Mouse (Mus musculus): ENCODE data around the gene Lrrc41.

GRCm38 (mm10) chr4:116063855-116064254, 11.2 kb upstream of the Lrrc41 start:
- TF ChIP-seq CTCF (IDR thresholded peaks at IDR 0.05; ENCODE audit: control insufficient read depth, insufficient read depth, low read length) (no peak), POLR2A (IDR thresholded peaks at IDR 0.05; ENCODE audit: borderline replicate concordance, control insufficient read depth, low read depth, low read length) (no peak)
